Mouse (Mus musculus): ENCODE measurements at regions not wholly inside any gene's neighbourhood (a gene's known extent, or its start where the extent isn't known, plus 50 kb on each side); places are given as distances from the start of the nearest gene placed in this dataset.

- no peaks in the 10 kb centered on the region for H3K9me3 ChIP-seq
- ATAC-seq = no peak
- H3K9ac ChIP-seq (replicated peaks) = no peak overlapping the region
- H3K36me3 ChIP-seq = no peaks in the 10 kb centered on the region
- H3K27me3 ChIP-seq = no peaks in the 10 kb centered on the region
- H3K4me3 ChIP-seq (replicated peaks) = no peak overlapping the region
- no peak overlapping the region for H3K4me2 ChIP-seq (replicated peaks)
- H3K4me1 ChIP-seq (replicated peaks) = no peaks in the 10 kb centered on the region
- no peak overlapping the region for H3K27ac ChIP-seq
- 85% methylated on average over 3 of the region's 3 CpGs for WGBS
Observed at GRCm38 (mm10) chr1:151105251-151105650, 77.1 kb upstream of the Gm47985 start.

- no peaks in the 10 kb centered on the region for H3K9me3 ChIP-seq
- H3K27ac ChIP-seq = no peak overlapping the region
- 78% methylated on average over 3 of the region's 3 CpGs for WGBS
- H3K9ac ChIP-seq (replicated peaks) = no peak overlapping the region
- no peaks in the 10 kb centered on the region for H3K36me3 ChIP-seq
- no peaks in the 10 kb centered on the region for H3K27me3 ChIP-seq
- H3K4me3 ChIP-seq (replicated peaks) = no peak overlapping the region
- no peak overlapping the region for H3K4me2 ChIP-seq (replicated peaks)
- H3K4me1 ChIP-seq (replicated peaks) = no peaks in the 10 kb centered on the region
- no peak for ATAC-seq
Observed at GRCm38 (mm10) chr1:151107401-151107800, 74.9 kb upstream of the Gm47985 start.

DNA sequence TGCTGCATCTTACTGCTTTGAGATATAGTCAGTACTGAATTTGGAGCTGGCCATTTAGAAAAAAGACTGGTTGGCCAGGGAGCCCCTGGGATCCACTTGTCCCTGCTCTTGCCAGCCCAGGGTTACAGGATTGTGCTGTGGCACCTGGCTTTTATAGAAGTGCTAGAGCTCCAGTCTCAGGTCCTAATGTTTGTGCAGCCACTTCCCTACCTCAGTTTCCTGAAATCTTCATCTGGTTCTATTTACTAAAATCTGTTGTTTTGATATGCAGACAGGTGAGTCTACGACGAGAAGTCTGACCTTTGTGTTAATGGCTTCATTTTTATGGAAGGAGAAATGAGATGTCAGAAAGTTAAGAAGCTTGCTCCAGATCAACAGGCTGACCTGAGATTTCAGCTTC is 73.0 kb upstream of the Gm47985 start:
- Histone ChIP-seq H3K27me3 (no peaks in the 10 kb centered on the region), H3K4me3 (replicated peaks) (no peak overlapping the region), H3K27ac (no peak overlapping the region), H3K9ac (replicated peaks) (no peak overlapping the region), H3K36me3 (no peaks in the 10 kb centered on the region), H3K9me3 (no peaks in the 10 kb centered on the region), H3K4me1 (replicated peaks) (no peaks in the 10 kb centered on the region), H3K4me2 (replicated peaks) (no peak overlapping the region)
- no peak for ATAC-seq
- WGBS = 92% methylated on average over 2 of the region's 2 CpGs

DNA sequence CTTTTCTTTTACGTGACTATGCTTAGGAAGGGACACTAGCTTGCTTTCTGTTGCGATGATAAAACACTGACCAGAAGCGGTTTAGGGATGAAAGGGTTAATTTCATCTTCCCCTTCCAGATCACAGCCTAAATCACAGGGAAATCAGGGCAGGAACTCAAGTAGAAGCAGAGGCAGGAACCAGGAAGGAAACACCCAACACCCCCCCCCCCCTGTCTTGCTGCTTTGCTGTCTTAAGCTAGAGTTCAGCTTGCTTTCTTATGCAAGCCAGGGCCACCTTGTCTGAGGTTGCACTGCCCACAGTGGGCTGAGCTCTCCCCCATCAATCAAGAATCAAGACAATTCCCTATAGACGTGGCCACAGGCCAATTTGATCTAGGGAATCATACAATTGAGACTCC is 71.9 kb upstream of the Gm47985 start:
- Histone ChIP-seq H3K36me3 (no peaks in the 10 kb centered on the region), H3K4me3 (replicated peaks) (no peak overlapping the region), H3K9me3 (no peaks in the 10 kb centered on the region), H3K4me1 (replicated peaks) (no peaks in the 10 kb centered on the region), H3K27me3 (no peaks in the 10 kb centered on the region), H3K9ac (replicated peaks) (no peak overlapping the region), H3K27ac (no peak overlapping the region), H3K4me2 (replicated peaks) (no peak overlapping the region)
- 73% methylated on average over 4 of the region's 4 CpGs for WGBS
- ATAC-seq = no peak

- Histone ChIP-seq H3K9me3 (no peaks in the 10 kb centered on the region), H3K4me1 (replicated peaks) (no peaks in the 10 kb centered on the region), H3K36me3 (no peaks in the 10 kb centered on the region), H3K27ac (no peak overlapping the region), H3K4me3 (replicated peaks) (no peak overlapping the region), H3K4me2 (replicated peaks) (no peak overlapping the region), H3K27me3 (no peaks in the 10 kb centered on the region), H3K9ac (replicated peaks) (no peak overlapping the region)
- no peak for ATAC-seq
- 79% methylated on average over 6 of the region's 6 CpGs for WGBS
Observed at GRCm38 (mm10) chr1:151111683-151112082, 70.7 kb upstream of the Gm47985 start.

DNA sequence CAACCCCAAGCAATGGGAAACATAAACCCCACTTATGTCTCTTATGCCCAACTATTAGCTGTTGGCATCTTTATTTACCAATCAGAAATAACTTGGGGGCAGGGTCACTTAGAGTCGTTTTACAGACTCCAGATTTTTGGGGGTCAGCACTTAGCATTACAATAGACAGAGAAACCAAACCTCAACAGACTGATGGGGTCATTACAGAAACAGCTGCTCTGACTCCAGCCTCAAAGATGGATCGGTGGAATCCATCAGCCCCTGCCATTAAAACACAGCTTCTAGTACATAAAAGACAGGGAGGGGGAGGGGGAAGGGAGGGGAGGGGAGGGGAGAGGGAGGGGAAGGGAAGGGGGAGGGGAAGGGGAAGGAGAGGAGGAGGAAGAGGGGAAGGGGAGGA is 69.9 kb upstream of the Gm47985 start:
- no peak for ATAC-seq
- Histone ChIP-seq H3K9ac (replicated peaks) (no peak overlapping the region), H3K27me3 (no peaks in the 10 kb centered on the region), H3K4me3 (replicated peaks) (no peak overlapping the region), H3K4me1 (replicated peaks) (0 out of 2 replicates have a peak, but pooled peaks cover under 1% of the 10 kb centered on the region), H3K9me3 (no peaks in the 10 kb centered on the region), H3K4me2 (replicated peaks) (no peak overlapping the region), H3K36me3 (no peaks in the 10 kb centered on the region), H3K27ac (no peak overlapping the region)
- WGBS = 32% methylated on average over 2 of the region's 2 CpGs

DNA sequence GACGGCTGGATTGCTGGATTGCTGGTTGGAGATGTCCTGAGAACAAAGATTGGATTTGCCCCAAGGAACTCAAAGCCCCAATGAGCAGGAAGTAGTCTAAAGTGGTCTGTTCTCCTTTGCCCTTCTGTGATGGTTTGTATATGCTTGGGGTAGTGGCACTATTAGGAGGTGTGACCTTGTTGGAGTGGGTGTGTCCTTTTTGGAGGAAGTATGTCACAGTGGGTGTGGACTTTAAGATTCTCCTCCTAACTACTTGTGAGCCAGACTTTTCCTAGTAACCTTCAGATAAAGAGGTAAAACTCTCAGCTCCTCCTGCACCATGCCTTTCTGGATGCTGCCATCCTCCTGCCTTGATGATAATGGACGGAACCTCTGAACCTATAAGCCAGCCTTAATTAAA is 69.1 kb upstream of the Gm47985 start:
- H3K27me3 ChIP-seq = no peaks in the 10 kb centered on the region
- no peak overlapping the region for H3K27ac ChIP-seq
- H3K36me3 ChIP-seq = no peaks in the 10 kb centered on the region
- 81% methylated on average over 2 of the region's 2 CpGs for WGBS
- no peaks in the 10 kb centered on the region for H3K9me3 ChIP-seq
- no peak overlapping the region for H3K4me2 ChIP-seq (replicated peaks)
- no peak for ATAC-seq
- no peak overlapping the region for H3K4me3 ChIP-seq (replicated peaks)
- H3K9ac ChIP-seq (replicated peaks) = no peak overlapping the region
- 0 out of 2 replicates have a peak, but pooled peaks cover 3% of the 10 kb centered on the region for H3K4me1 ChIP-seq (replicated peaks)

DNA sequence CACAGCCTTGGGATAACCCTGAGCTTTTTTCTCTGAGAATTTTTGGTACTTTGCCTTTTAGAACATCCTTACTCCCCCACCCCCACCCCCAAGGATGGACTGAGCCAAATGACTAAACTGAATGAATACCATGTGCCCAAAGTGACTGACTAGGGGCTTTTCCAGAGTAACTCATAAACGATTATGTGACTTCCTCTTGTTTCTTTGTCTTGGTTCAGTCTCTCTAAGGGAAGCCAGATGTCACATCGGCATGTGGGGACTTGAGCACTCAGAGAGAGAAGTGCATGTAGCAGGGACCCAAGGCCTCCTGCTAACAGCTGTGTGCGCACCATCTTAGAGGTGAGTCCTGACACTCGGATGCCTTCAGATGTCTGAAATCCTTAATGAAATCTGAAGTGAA is 63.8 kb upstream of the Gm47985 start:
- Histone ChIP-seq H3K9ac (replicated peaks) (no peak overlapping the region), H3K36me3 (no peaks in the 10 kb centered on the region), H3K4me2 (replicated peaks) (no peak overlapping the region), H3K4me3 (replicated peaks) (no peak overlapping the region), H3K9me3 (no peaks in the 10 kb centered on the region), H3K27ac (no peak overlapping the region), H3K4me1 (replicated peaks) (0 out of 2 replicates have a peak, but pooled peaks cover 3% of the 10 kb centered on the region), H3K27me3 (no peaks in the 10 kb centered on the region)
- 64% methylated on average over 4 of the region's 4 CpGs for WGBS
- no peak for ATAC-seq

- Histone ChIP-seq H3K9me3 (no peaks in the 10 kb centered on the region), H3K9ac (replicated peaks) (no peak overlapping the region), H3K36me3 (no peaks in the 10 kb centered on the region), H3K4me2 (replicated peaks) (no peak overlapping the region), H3K27me3 (no peaks in the 10 kb centered on the region), H3K4me3 (replicated peaks) (no peak overlapping the region), H3K27ac (no peak overlapping the region), H3K4me1 (replicated peaks) (0 out of 2 replicates have a peak, but pooled peaks cover 3% of the 10 kb centered on the region)
- WGBS = 87% methylated on average over 4 of the region's 4 CpGs
- ATAC-seq = no peak
Observed at GRCm38 (mm10) chr1:151118982-151119381, 63.4 kb upstream of the Gm47985 start.

GRCm38 (mm10) chr1:151119566-151119965 is 62.8 kb upstream of the Gm47985 start:
- no peak overlapping the region for H3K4me2 ChIP-seq (replicated peaks)
- H3K27me3 ChIP-seq = no peaks in the 10 kb centered on the region
- no peak overlapping the region for H3K27ac ChIP-seq
- no peak overlapping the region for H3K4me3 ChIP-seq (replicated peaks)
- WGBS = 89% methylated on average over 7 of the region's 7 CpGs
- H3K36me3 ChIP-seq = no peaks in the 10 kb centered on the region
- ATAC-seq = no peak
- 0 out of 2 replicates have a peak, but pooled peaks cover 3% of the 10 kb centered on the region for H3K4me1 ChIP-seq (replicated peaks)
- no peak overlapping the region for H3K9ac ChIP-seq (replicated peaks)
- H3K9me3 ChIP-seq = no peaks in the 10 kb centered on the region

DNA sequence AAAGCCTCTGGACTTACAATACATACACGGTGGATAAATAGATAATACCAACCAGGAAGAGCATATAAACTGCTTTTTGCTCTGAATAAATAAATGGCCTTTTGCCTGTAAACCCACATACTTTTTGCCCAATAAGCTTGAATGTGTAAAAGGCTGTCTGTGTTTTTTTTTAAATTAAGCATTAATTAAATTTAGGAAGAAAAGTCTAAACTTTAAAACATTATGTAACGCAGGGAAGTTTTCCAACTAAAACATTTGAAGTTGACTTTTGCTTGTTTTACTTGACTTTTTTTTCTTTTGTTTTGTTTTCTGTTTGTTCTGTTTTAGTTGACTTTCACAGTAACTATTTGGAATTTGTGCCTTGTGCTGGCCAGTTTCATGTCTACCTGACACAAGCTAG is 60.7 kb upstream of the Gm47985 start:
- no peaks in the 10 kb centered on the region for H3K36me3 ChIP-seq
- H3K4me2 ChIP-seq (replicated peaks) = no peak overlapping the region
- no peak overlapping the region for H3K9ac ChIP-seq (replicated peaks)
- no peak overlapping the region for H3K4me3 ChIP-seq (replicated peaks)
- H3K9me3 ChIP-seq = no peaks in the 10 kb centered on the region
- H3K4me1 ChIP-seq (replicated peaks) = 0 out of 2 replicates have a peak, but pooled peaks cover 3% of the 10 kb centered on the region
- no peak for ATAC-seq
- WGBS = 94% methylated on average over 2 of the region's 2 CpGs
- H3K27me3 ChIP-seq = no peaks in the 10 kb centered on the region
- no peak overlapping the region for H3K27ac ChIP-seq

DNA sequence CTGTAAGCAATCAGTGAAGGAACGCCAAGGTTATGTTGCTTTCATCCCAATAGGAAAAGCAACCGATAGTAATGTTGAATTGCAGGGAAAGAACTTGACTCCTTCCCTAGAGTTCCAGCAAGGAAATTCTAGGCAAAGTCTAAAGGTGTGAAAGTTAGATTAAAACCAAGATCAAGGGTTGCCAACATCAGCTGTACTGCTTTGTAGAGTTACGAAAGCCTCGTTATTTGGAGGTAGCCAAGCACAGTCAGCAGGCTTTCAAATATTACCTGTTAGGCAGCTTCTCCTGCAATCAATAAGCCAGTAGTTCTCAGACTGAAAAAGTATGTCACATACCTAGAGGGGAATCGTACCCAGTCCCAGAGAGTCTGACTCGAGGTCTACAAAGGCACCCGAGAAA is 58.4 kb upstream of the Gm47985 start:
- H3K9ac ChIP-seq (replicated peaks) = no peak overlapping the region
- WGBS = 99% methylated on average over 7 of the region's 7 CpGs
- no peak overlapping the region for H3K4me2 ChIP-seq (replicated peaks)
- no peak overlapping the region for H3K27ac ChIP-seq
- no peak for ATAC-seq
- H3K4me3 ChIP-seq (replicated peaks) = no peak overlapping the region
- H3K36me3 ChIP-seq = no peaks in the 10 kb centered on the region
- no peaks in the 10 kb centered on the region for H3K9me3 ChIP-seq
- no peaks in the 10 kb centered on the region for H3K4me1 ChIP-seq (replicated peaks)
- no peaks in the 10 kb centered on the region for H3K27me3 ChIP-seq

DNA sequence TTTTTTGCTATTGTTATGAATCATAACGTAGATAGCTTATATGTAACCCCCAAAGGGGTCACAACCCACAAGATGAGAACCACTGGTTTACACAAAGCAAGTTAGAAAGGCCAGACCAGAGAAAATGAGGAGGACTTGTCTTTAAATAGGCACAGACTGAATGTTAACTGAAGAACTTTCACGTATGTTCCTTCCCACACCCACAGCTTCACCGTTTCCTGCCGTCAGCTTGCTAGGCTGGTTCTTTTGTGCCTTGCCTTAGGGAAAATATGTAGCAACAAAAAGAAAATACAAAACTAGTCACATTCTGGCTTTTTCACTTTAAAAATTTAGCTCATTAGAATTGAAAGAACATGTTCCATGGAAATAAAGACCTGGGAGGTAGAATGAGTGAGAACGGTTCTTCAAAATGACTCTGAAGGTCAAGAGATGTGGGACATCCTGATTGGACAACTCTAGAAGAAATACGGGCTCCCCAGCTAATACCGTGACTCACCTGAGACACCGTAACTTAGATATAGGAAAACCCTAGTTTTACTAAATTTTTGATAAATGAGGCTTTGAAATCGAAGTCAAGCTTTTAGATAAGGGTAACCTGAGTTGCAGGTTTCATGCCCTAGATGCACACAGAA is 57.2 kb upstream of the Gm47985 start:
- Histone ChIP-seq H3K9ac (replicated peaks) (no peak overlapping the region), H3K27ac (no peak overlapping the region), H3K36me3 (no peaks in the 10 kb centered on the region), H3K4me1 (replicated peaks) (no peaks in the 10 kb centered on the region), H3K9me3 (no peaks in the 10 kb centered on the region), H3K27me3 (no peaks in the 10 kb centered on the region), H3K4me3 (replicated peaks) (no peak overlapping the region), H3K4me2 (replicated peaks) (no peak overlapping the region)
- WGBS = 93% methylated on average over 9 of the region's 9 CpGs
- no peak for ATAC-seq
